Mouse (Mus musculus) granulocyte monocyte progenitor cell, adult 5-6 weeks (primary cell): ENCODE measurements around the gene 2900092C05Rik. TPM values are rescaled to one million over a fixed set of nuclear protein-coding genes. Genes with fewer than 3 reads are reported as not detected.

Experiments
- ATAC-seq: replicated peaks from 2 replicates; pipeline ENCODE4 v1.8.0; 2016; ENCODE audit warnings: mild to moderate bottlenecking, moderate TSS enrichment, inconsistent platforms; ENCODE audit not compliant: poor library complexity, severe bottlenecking
- total RNA-seq, 2 experiments: library from RNA; stranded (forward) in 1 of 2; stranded (reverse) in 1 of 2; fragments of 200-712, 200-1000 nt in 1 of 2; fragments of >200 nt in 1 of 2; fragmentation: Nextera tagmentation in 1 of 2; gene quantifications; 2 replicates each; pipeline ENCODE4 v1.2.3; 2014 to 2017

2900092C05Rik gene
- total RNA-seq (2014; fragmentation: Nextera tagmentation) (not detected in 2 replicates), total RNA-seq (2017) (not detected in 2 replicates)

DNA sequence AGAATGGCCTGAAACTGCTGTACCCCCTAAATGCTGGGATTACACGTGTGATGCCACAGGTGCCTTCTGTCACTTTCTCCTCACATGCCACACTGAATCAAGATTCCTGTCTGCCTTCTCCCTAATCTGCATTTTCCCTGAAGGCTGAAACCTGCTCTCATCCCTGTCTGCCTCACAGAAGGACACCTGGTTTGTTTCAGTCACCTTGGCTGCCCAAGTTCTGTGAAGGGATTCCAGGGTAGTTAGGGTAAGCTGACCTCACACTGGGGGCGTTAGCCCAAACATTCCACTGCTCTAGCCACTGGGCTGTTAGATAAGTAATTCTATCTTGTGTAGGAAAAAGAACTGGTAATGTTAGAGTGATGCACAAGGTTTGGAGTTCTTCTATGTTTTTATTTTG lies at the start of gene 2900092C05Rik:
Gene 2900092C05Rik (plus strand): TSS at position 301 of the 400 bp plus-strand sequence.
- ATAC-seq, result no peak

DNA sequence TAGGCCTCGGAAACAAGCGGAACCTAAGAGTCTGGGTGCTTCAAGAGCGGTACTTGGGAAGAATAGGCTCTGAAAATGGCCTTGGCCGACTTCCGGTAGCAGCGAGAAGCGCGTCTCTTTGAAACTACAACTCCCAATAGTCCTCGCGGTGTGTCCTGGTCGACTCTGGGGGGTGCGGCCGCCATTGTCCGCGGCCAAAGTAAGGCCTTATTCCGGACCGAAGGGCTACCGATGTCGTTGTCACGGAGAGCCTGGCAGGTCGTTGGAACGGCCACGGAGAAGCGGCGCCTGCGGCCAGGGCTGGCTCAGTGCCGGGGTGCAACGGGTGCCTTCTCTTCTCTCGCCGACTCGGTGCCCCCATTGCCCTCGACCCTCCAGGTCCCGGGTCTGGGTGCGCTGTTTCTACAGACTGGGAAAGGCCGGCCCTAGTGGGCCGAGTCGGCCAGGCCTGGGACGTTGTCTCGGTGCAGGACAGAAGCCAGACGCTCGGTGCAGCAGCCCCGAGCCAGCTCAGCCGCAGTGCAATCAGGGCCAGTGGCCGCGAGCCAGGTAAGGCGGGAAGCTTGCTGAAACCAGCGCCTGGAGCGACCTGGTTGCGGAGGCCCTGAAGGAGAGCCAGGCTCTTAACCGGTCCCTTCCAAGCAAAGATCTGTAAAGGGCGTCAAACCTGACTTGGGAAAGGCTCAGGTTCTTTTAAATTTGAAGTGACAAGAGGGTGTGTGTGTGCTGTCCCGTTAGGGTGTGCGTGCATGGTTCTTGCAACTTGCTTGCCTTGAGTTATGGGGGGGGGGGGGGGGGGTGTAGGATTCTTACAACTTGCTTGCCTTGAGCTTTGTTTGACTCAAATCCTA lies 33.9 kb upstream of the 2900092C05Rik start, which contains the start of gene Zfp606:
Gene Zfp606 (plus strand): TSS at position 136 of the 851 bp plus-strand sequence.
- peak; percentile 98 for ATAC-seq

- no peak for ATAC-seq
Measured at GRCm38 (mm10) chr7:12479009-12479346, 33.3 kb upstream of the 2900092C05Rik start.

- no peak for ATAC-seq
Measured at GRCm38 (mm10) chr7:12479525-12479924, 32.8 kb upstream of the 2900092C05Rik start.

GRCm38 (mm10) chr7:12483771-12484170 lies 28.5 kb upstream of the 2900092C05Rik start:
- ATAC-seq, result no peak

DNA sequence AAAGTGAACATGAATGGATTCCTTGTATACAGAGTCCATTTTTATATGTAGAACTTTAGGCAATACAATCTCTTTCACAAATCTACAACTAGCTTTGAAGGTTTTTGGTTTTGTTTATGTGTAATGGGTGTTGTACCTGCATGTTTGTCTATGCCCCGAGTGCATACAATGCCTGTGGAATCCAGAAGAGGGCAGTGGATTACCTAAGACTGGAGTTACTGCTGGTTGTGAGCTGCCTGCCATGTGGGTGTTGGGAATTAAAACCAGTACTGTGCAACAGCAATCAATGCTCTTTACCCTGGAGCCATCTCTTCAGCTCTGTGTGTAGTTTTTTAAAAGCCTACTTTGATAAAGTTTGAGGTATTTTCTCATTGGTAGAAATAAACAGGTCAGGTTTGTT lies 26.4 kb upstream of the 2900092C05Rik start:
- ATAC-seq, result no peak

DNA sequence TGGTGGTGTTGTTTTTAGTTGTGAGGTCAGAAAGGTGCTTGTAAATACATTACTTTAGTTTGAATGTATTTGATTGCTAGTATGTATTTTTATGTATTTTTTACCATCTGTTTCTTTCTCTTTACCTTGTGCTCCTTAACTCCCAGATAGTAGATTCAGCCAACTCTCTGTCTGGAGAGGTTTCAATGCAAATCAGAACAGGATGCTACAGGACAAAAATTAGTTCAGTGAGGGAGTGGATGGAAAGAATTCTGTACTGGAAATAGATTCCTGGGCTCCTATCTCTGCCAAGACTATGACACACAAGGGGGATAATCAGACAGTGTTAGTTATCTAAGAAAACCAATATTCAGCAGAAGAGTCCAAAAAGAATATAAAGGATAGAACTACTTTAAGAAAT lies 25.6 kb upstream of the 2900092C05Rik start:
- ATAC-seq, result no peak

- no peak for ATAC-seq
Measured at GRCm38 (mm10) chr7:12510913-12511312, 1.4 kb upstream of the 2900092C05Rik start.

Other genes with a start within 250 kb of the 2900092C05Rik start
- gene Vmn1r81, start 244.2 kb upstream of the 2900092C05Rik start, total RNA-seq (2014; fragmentation: Nextera tagmentation), result 0.02 TPM in 1 of 2 replicates, not detected in the other
- gene Vmn1r81, start 244.2 kb upstream of the 2900092C05Rik start, total RNA-seq (2017), result not detected in 2 replicates
- gene Vmn1r82, start 212.1 kb upstream of the 2900092C05Rik start, total RNA-seq (2014; fragmentation: Nextera tagmentation), result not detected in 2 replicates
- gene Vmn1r82, start 212.1 kb upstream of the 2900092C05Rik start, total RNA-seq (2017), result not detected in 2 replicates
- not detected in 2 replicates for gene Vmn1r83, start 183.0 kb upstream of the 2900092C05Rik start, total RNA-seq (2014; fragmentation: Nextera tagmentation)
- gene Vmn1r83, start 183.0 kb upstream of the 2900092C05Rik start, total RNA-seq (2017), result not detected in 2 replicates
- gene Vmn1r84, start 143.2 kb upstream of the 2900092C05Rik start, total RNA-seq (2014; fragmentation: Nextera tagmentation), result not detected in 2 replicates
- gene Vmn1r84, start 143.2 kb upstream of the 2900092C05Rik start, total RNA-seq (2017), result not detected in 2 replicates
- 1.2 TPM in 1 of 2 replicates, not detected in the other for gene Zfp551, start 89.8 kb upstream of the 2900092C05Rik start, total RNA-seq (2014; fragmentation: Nextera tagmentation)
- 0.93 and 1.7 TPM in 2 replicates for gene Zfp551, start 89.8 kb upstream of the 2900092C05Rik start, total RNA-seq (2017)
- 5.5 and 17.0 TPM in 2 replicates for gene Zfp606, start 34.2 kb upstream of the 2900092C05Rik start, total RNA-seq (2014; fragmentation: Nextera tagmentation)
- 11.9 and 14.2 TPM in 2 replicates for gene Zfp606, start 34.2 kb upstream of the 2900092C05Rik start, total RNA-seq (2017)
- not detected in 2 replicates for gene Vmn2r53, start 96.3 kb downstream of the 2900092C05Rik start, total RNA-seq (2014; fragmentation: Nextera tagmentation)
- not detected in 2 replicates for gene Vmn2r53, start 96.3 kb downstream of the 2900092C05Rik start, total RNA-seq (2017)
- not detected in 2 replicates for gene Vmn2r54, start 127.8 kb downstream of the 2900092C05Rik start, total RNA-seq (2014; fragmentation: Nextera tagmentation)
- gene Vmn2r54, start 127.8 kb downstream of the 2900092C05Rik start, total RNA-seq (2017), result not detected in 2 replicates
- not detected in 2 replicates for gene Vmn2r55, start 172.5 kb downstream of the 2900092C05Rik start, total RNA-seq (2014; fragmentation: Nextera tagmentation)
- gene Vmn2r55, start 172.5 kb downstream of the 2900092C05Rik start, total RNA-seq (2017), result not detected in 2 replicates
- gene Vmn2r56, start 222.5 kb downstream of the 2900092C05Rik start, total RNA-seq (2014; fragmentation: Nextera tagmentation), result not detected in 2 replicates
- not detected in 2 replicates for gene Vmn2r56, start 222.5 kb downstream of the 2900092C05Rik start, total RNA-seq (2017)